In genomic region chr13:73604156-73604957, GRCm38 (mm10) we compare ENCODE assay signal across 8 mouse cellular contexts. TPM values are rescaled to one million over a fixed set of nuclear protein-coding genes. Genes with fewer than 3 reads are reported as not detected.
DNase-seq lines count a peak whose midpoint lies in the region; ATAC-seq and TF ChIP-seq lines count a peak whose summit lies in the region.

No protein-coding gene starts in this region.

- TF ChIP-seq CTCF in CH12.LX (conservative IDR thresholded peaks at IDR 0.05 in 1 of 2, IDR thresholded peaks at IDR 0.05 in 1 of 2; ENCODE audit: low read depth in 2 of 2, low read length in 2 of 2): no peak

- TF ChIP-seq EP300 in CH12.LX (IDR thresholded peaks at IDR 0.05; ENCODE audit: low read length): no peak

- dilution Hi-C loops in CH12.LX (cut with MboI; ENCODE audit: extremely low pct_ligation_motif_present, extremely low pct_unique_long_range_greater_than_20kb, low sequenced_read_pairs): no loop called here

- TF ChIP-seq RAD21 in CH12.LX (IDR thresholded peaks at IDR 0.05; ENCODE audit: low read depth, low read length): no peak

- H3K4me1 ChIP-seq in heart, embryonic 11.5 days (ENCODE audit: control insufficient read depth, insufficient read depth, low read length): peaks cover 10% of the 10 kb centered on the region
- peaks cover 7 to 30% of the 10 kb centered on the region in 2 experiments for H3K4me1 ChIP-seq in CH12.LX (ENCODE audit: control insufficient read depth in 1 of 2, insufficient read depth in 2 of 2)
- H3K4me1 ChIP-seq in embryonic facial prominence, embryonic 12.5 days: peaks cover 13% of the 10 kb centered on the region
- H3K4me1 ChIP-seq in intestine, embryonic 15.5 days (replicated peaks): peaks cover 7% of the 10 kb centered on the region
- H3K4me1 ChIP-seq in midbrain, embryonic 15.5 days: peaks cover 27% of the 10 kb centered on the region

- no peak for TF ChIP-seq POLR2A in CH12.LX (IDR thresholded peaks at IDR 0.05; ENCODE audit: low read depth, low read length)

- peak overlapping the region; percentile 54; the same call in 1 of the 2 replicates for H3K27ac ChIP-seq in heart, embryonic 11.5 days (ENCODE audit: low read depth, low read length)
- peak overlapping the region; percentile 39 for H3K27ac ChIP-seq in CH12.LX (ENCODE audit: insufficient read depth, low read depth)
- H3K27ac ChIP-seq in embryonic facial prominence, embryonic 12.5 days: no peak overlapping the region
- peak overlapping the region; percentile 48; the same call in 1 of the 2 replicates for H3K27ac ChIP-seq in intestine, embryonic 15.5 days
- H3K27ac ChIP-seq in midbrain, embryonic 15.5 days: peak overlapping the region; percentile 77

- peaks cover 12% of the 10 kb centered on the region for H3K36me3 ChIP-seq in heart, embryonic 11.5 days (ENCODE audit: control insufficient read depth, insufficient read depth, low read length)
- H3K36me3 ChIP-seq in CH12.LX (replicated peaks in 1 of 2; ENCODE audit: control insufficient read depth in 1 of 2, insufficient read depth in 1 of 2, low read length in 1 of 2): peaks cover 28 to 41% of the 10 kb centered on the region in 2 experiments
- H3K36me3 ChIP-seq in embryonic facial prominence, embryonic 12.5 days: peaks cover 30% of the 10 kb centered on the region
- H3K36me3 ChIP-seq in intestine, embryonic 15.5 days: peaks cover 17% of the 10 kb centered on the region
- peaks cover 28% of the 10 kb centered on the region; the same call in 1 of the 2 replicates for H3K36me3 ChIP-seq in midbrain, embryonic 15.5 days (replicated peaks)

- peak overlapping the region; percentile 85 for H3K9ac ChIP-seq in heart, embryonic 11.5 days (ENCODE audit: low read depth, low read length)
- peak overlapping the region; percentile 94 for H3K9ac ChIP-seq in CH12.LX (ENCODE audit: insufficient read depth, low read depth)
- peak overlapping the region; percentile 76 for H3K9ac ChIP-seq in embryonic facial prominence, embryonic 12.5 days
- peak overlapping the region; percentile 77 for H3K9ac ChIP-seq in intestine, embryonic 15.5 days
- peak overlapping the region; percentile 84 for H3K9ac ChIP-seq in midbrain, embryonic 15.5 days

- H3K9me3 ChIP-seq in heart, embryonic 11.5 days (replicated peaks; ENCODE audit: control insufficient read depth, low read length): no peaks in the 10 kb centered on the region
- H3K9me3 ChIP-seq in CH12.LX (replicated peaks; ENCODE audit: low read length): no peaks in the 10 kb centered on the region
- no peaks in the 10 kb centered on the region for H3K9me3 ChIP-seq in embryonic facial prominence, embryonic 12.5 days
- no peaks in the 10 kb centered on the region for H3K9me3 ChIP-seq in intestine, embryonic 15.5 days
- no peaks in the 10 kb centered on the region for H3K9me3 ChIP-seq in midbrain, embryonic 15.5 days

- intact Hi-C loops in heart, postnatal 25 days (cut with DNase I): loop anchor here (5.0 kb wide), 1 partner anchor 92 kb away; no protein-coding TSS in a partner anchor

- no peak for DNase-seq in heart, postnatal 25 days (ENCODE audit: low spot score)
- no peak for DNase-seq in CH12.LX (ENCODE audit: extremely low read depth)
- no peak for DNase-seq in B cell, adult 2 months
- no peak for DNase-seq in cerebellum, adult 9-11 months

- ATAC-seq in heart, embryonic 11.5 days (replicated peaks; ENCODE audit: insufficient number of reproducible peaks, low FRiP score, low TSS enrichment): peak; percentile 52
- peak; percentile 80 for ATAC-seq in embryonic facial prominence, embryonic 12.5 days (ENCODE audit: insufficient number of reproducible peaks, insufficient read depth, low FRiP score, low TSS enrichment)
- ATAC-seq in intestine, embryonic 15.5 days: peak; percentile 86
- peak; percentile 90 for ATAC-seq in midbrain, embryonic 15.5 days (replicated peaks)

- WGBS in heart, embryonic 11.5 days (ENCODE audit: insufficient replicate concordance): 2% methylated on average over 39 of the region's 39 CpGs
- WGBS in embryonic facial prominence, embryonic 12.5 days: 3% methylated on average over 35 of the region's 39 CpGs
- WGBS in intestine, embryonic 15.5 days: 3% methylated on average over 28 of the region's 39 CpGs
- 4% methylated on average over 39 of the region's 39 CpGs for WGBS in midbrain, embryonic 15.5 days

- in situ Hi-C loops in CH12.LX (cut with MboI; ENCODE audit: low pct_ligation_motif_present, low pct_unique_long_range_greater_than_20kb, low sequenced_read_pairs): loop anchor here (10.0 kb wide), 1 partner anchor 180 kb away; no protein-coding TSS in a partner anchor

- H3K79me2 ChIP-seq in CH12.LX (replicated peaks; ENCODE audit: control insufficient read depth, extremely low read depth, insufficient read depth, poor library complexity, severe bottlenecking): peaks cover 17% of the 10 kb centered on the region

- H3K4me2 ChIP-seq in heart, embryonic 11.5 days: peak overlapping the region; percentile 97
- peak overlapping the region; percentile 82 for H3K4me2 ChIP-seq in CH12.LX (ENCODE audit: insufficient read depth, low read depth, poor library complexity, severe bottlenecking)
- peak overlapping the region; percentile 96 for H3K4me2 ChIP-seq in embryonic facial prominence, embryonic 12.5 days (replicated peaks)
- peak overlapping the region; percentile 78 for H3K4me2 ChIP-seq in intestine, embryonic 15.5 days (replicated peaks)
- peak overlapping the region; percentile 81 for H3K4me2 ChIP-seq in midbrain, embryonic 15.5 days

- H3K27me3 ChIP-seq in heart, embryonic 11.5 days (ENCODE audit: control insufficient read depth, insufficient read depth, low read length): no peaks in the 10 kb centered on the region
- no peaks in the 10 kb centered on the region for H3K27me3 ChIP-seq in CH12.LX (replicated peaks)
- no peaks in the 10 kb centered on the region for H3K27me3 ChIP-seq in embryonic facial prominence, embryonic 12.5 days
- no peaks in the 10 kb centered on the region for H3K27me3 ChIP-seq in intestine, embryonic 15.5 days (replicated peaks)
- H3K27me3 ChIP-seq in midbrain, embryonic 15.5 days (replicated peaks): no peaks in the 10 kb centered on the region

- H3K4me3 ChIP-seq in heart, embryonic 11.5 days (ENCODE audit: low read depth, low read length): peak overlapping the region; percentile 82
- peak overlapping the region; percentile 82 to 97 (median 90) for H3K4me3 ChIP-seq in CH12.LX (replicated peaks in 1 of 3; ENCODE audit: low read depth in 2 of 3, low read length in 2 of 3, poor library complexity in 1 of 3)
- H3K4me3 ChIP-seq in embryonic facial prominence, embryonic 12.5 days: peak overlapping the region; percentile 73
- H3K4me3 ChIP-seq in intestine, embryonic 15.5 days (replicated peaks): peak overlapping the region; percentile 83
- H3K4me3 ChIP-seq in midbrain, embryonic 15.5 days: peak overlapping the region; percentile 86

TF ChIP-seq in CH12.LX, 34 proteins besides CTCF, POLR2A, EP300 and RAD21:
- TF ChIP-seq CHD1 (IDR thresholded peaks at IDR 0.05; ENCODE audit: low read depth, low read length): no peak
- TF ChIP-seq CHD2 (IDR thresholded peaks at IDR 0.05; ENCODE audit: low read length): no peak
- TF ChIP-seq MYC (IDR thresholded peaks at IDR 0.05; ENCODE audit: low read depth, low read length): 0 out of 2 replicates have a peak, but pooled peaks have one; percentile 17
- TF ChIP-seq MAFK (IDR thresholded peaks at IDR 0.05; ENCODE audit: insufficient replicate concordance, low read length): no peak
- TF ChIP-seq SIN3A (IDR thresholded peaks at IDR 0.05; ENCODE audit: low read length): no peak; the same call in 1 of the 2 replicates
- no peak; the same call in 1 of the 2 replicates for TF ChIP-seq TCF12 (IDR thresholded peaks at IDR 0.05; ENCODE audit: low read depth, low read length)
- no peak for TF ChIP-seq JUND (conservative IDR thresholded peaks at IDR 0.05; ENCODE audit: low read depth, low read length)
- TF ChIP-seq ELF1 (IDR thresholded peaks at IDR 0.05; ENCODE audit: low read depth, low read length): no peak
- no peak for TF ChIP-seq JUN (IDR thresholded peaks at IDR 0.05; ENCODE audit: insufficient read depth, low read depth, low read length)
- TF ChIP-seq ZNF384 (IDR thresholded peaks at IDR 0.05; ENCODE audit: low read depth, low read length): no peak
- TF ChIP-seq MAX (IDR thresholded peaks at IDR 0.05; ENCODE audit: low read length): 0 out of 2 replicates have a peak, but pooled peaks have one; percentile 36
- no peak for TF ChIP-seq BHLHE40 (IDR thresholded peaks at IDR 0.05; ENCODE audit: low read depth, low read length)
- TF ChIP-seq GABPA (IDR thresholded peaks at IDR 0.05; ENCODE audit: insufficient replicate concordance, low read depth, low read length): no peak

RNA-seq across cellular contexts. Expression of gene Clptm1l, which starts 0.6 kb away (rescaled TPM):
- 119 and 129 TPM in 2 replicates for polyA plus RNA-seq in heart, embryonic 11.5 days (2014; fragmentation: Nextera tagmentation; extraction: Ambion mirVana)
- total RNA-seq in heart, postnatal 25 days (2021): 10 to 100 TPM; 60.1 to 63.6 TPM
- total RNA-seq in CH12.LX (2012; rRNA removed) (112 and 137 TPM in 2 replicates), CH12.LX (2014; rRNA removed) (203 and 219 TPM in 2 replicates)
- 121 and 143 TPM in 2 replicates for polyA plus RNA-seq in CH12.LX (2012; ENCODE audit: insufficient read length, low read depth)
- 127 and 130 TPM in 2 replicates for polyA plus RNA-seq in embryonic facial prominence, embryonic 12.5 days (2016; fragmentation: Nextera tagmentation; extraction: Ambion mirVana)
- 137 and 164 TPM in 2 replicates for polyA plus RNA-seq in intestine, embryonic 15.5 days (2015; fragmentation: Nextera tagmentation; extraction: Ambion mirVana)
- 143 and 156 TPM in 2 replicates for polyA plus RNA-seq in midbrain, embryonic 15.5 days (2015; fragmentation: Nextera tagmentation; extraction: Ambion mirVana)

RNA-seq across cellular contexts. Expression of gene Tert, which starts 22.4 kb away (rescaled TPM):
- polyA plus RNA-seq in heart, embryonic 11.5 days (2014; fragmentation: Nextera tagmentation; extraction: Ambion mirVana): 2.3 and 3.5 TPM in 2 replicates
- under 1 TPM; 0.08 to 0.39 TPM for total RNA-seq in heart, postnatal 25 days (2021)
- total RNA-seq in CH12.LX (2012; rRNA removed) (9.1 and 9.8 TPM in 2 replicates), CH12.LX (2014; rRNA removed) (3.8 and 5.6 TPM in 2 replicates)
- polyA plus RNA-seq in CH12.LX (2012; ENCODE audit: insufficient read length, low read depth): 5.8 and 9.3 TPM in 2 replicates
- 10.3 and 13.2 TPM in 2 replicates for polyA plus RNA-seq in embryonic facial prominence, embryonic 12.5 days (2016; fragmentation: Nextera tagmentation; extraction: Ambion mirVana)
- 5.1 and 5.7 TPM in 2 replicates for polyA plus RNA-seq in intestine, embryonic 15.5 days (2015; fragmentation: Nextera tagmentation; extraction: Ambion mirVana)
- 7.9 and 8.3 TPM in 2 replicates for polyA plus RNA-seq in midbrain, embryonic 15.5 days (2015; fragmentation: Nextera tagmentation; extraction: Ambion mirVana)
